Mouse (Mus musculus) spleen, adult 2 months (tissue): ENCODE measurements around the gene E030018B13Rik.

Source experiments
- CTCF ChIP-seq: fragments of 200-500 bp; IDR thresholded peaks from 2 replicates; pipeline ENCODE4 v1.5.1; 2011; ENCODE audit warnings: mild to moderate bottlenecking, inconsistent platforms; ENCODE audit not compliant: insufficient read depth, insufficient read length, insufficient replicate concordance; ENCODE audit errors: extremely low read depth
- POLR2A ChIP-seq: fragments of 200-500 bp; IDR thresholded peaks from 2 replicates; pipeline ENCODE4 v1.6.1; 2011; ENCODE audit warnings: low read depth, low read length, inconsistent platforms

- TF ChIP-seq CTCF (no peak), POLR2A (no peak)
These were observed 6.3 kb downstream of the E030018B13Rik start for GRCm38 (mm10) chr7:63922975-63923374.
